Mouse (Mus musculus) heart, embryonic 14.5 days (tissue): ENCODE measurements around the gene Prdm1. TPM values are rescaled to one million over a fixed set of nuclear protein-coding genes. Genes with fewer than 3 reads are reported as not detected.

Source experiments
- ATAC-seq: fragments of 200-750 bp; cut with Nextera tagmentation; 2 replicates; pipeline ENCODE4 v1.8.0; 2017; ENCODE audit warnings: low read depth, moderate TSS enrichment; ENCODE audit not compliant: insufficient number of reproducible peaks, insufficient read depth, low FRiP score
- H3K27ac ChIP-seq, 2 experiments: fragments of 200-500 bp in 1 of 2; fragments of 300-500 bp in 1 of 2; sonication (generic) in 1 of 2; replicated peaks in 1 of 2; 2 replicates each; pipeline ENCODE4 v1.5.1; 2012 to 2014; ENCODE audit warnings: low read depth in 2 of 2, low read length in 2 of 2, control low read depth in 1 of 2, mild to moderate bottlenecking in 1 of 2, mixed read lengths in 1 of 2; ENCODE audit not compliant: control insufficient read depth in 1 of 2, insufficient read depth in 1 of 2
- H3K27me3 ChIP-seq: fragments of 300-500 bp; sonication (generic); 2 replicates; pipeline ENCODE4 v1.6.1; 2014; ENCODE audit warnings: mild to moderate bottlenecking, low read length, control low read depth; ENCODE audit not compliant: control insufficient read depth, insufficient read depth
- H3K36me3 ChIP-seq: fragments of 300-500 bp; sonication (generic); 2 replicates; pipeline ENCODE4 v1.6.1; 2014; ENCODE audit warnings: mild to moderate bottlenecking, control low read depth, low read length, mixed read lengths; ENCODE audit not compliant: control insufficient read depth, insufficient read depth
- H3K4me1 ChIP-seq, 2 experiments: fragments of 200-500 bp in 1 of 2; fragments of 300-500 bp in 1 of 2; sonication (generic) in 1 of 2; 2 replicates each; pipeline ENCODE4 v1.6.1; 2012 to 2014; ENCODE audit warnings: low read length in 2 of 2, control low read depth in 1 of 2, mixed read lengths in 1 of 2; ENCODE audit not compliant: control insufficient read depth in 2 of 2, insufficient read depth in 2 of 2
- H3K4me2 ChIP-seq: fragments of 300-500 bp; sonication (generic); 2 replicates; pipeline ENCODE4 v1.6.1; 2014; ENCODE audit warnings: mild to moderate bottlenecking, low read length
- H3K4me3 ChIP-seq, 2 experiments: fragments of 200-500 bp in 1 of 2; fragments of 300-500 bp in 1 of 2; sonication (generic) in 1 of 2; 2 replicates each; pipeline ENCODE4 v1.5.1; 2012 to 2014; ENCODE audit warnings: low read length in 2 of 2, mild to moderate bottlenecking in 2 of 2, control low read depth in 1 of 2, low read depth in 1 of 2, moderate library complexity in 1 of 2; ENCODE audit not compliant: control insufficient read depth in 1 of 2, insufficient read depth in 1 of 2
- H3K9ac ChIP-seq: fragments of 300-500 bp; sonication (generic); 2 replicates; pipeline ENCODE4 v1.6.1; 2014; ENCODE audit warnings: mild to moderate bottlenecking, low read length
- H3K9me3 ChIP-seq: fragments of 300-500 bp; sonication (generic); 2 replicates; pipeline ENCODE4 v1.6.1; 2016; ENCODE audit warnings: low read length, control low read depth; ENCODE audit not compliant: control insufficient read depth
- WGBS: fragments of 180-500 bp; shearing (Covaris S2); extraction: QIAGEN DNeasy Blood & Tissue Kit; methylation state at CpG from one replicate; pipeline ENCODE4 v1.1.7; 2014; 5-methylcytosine and 5-hydroxymethylcytosine counted together
- polyA plus RNA-seq: library from polyadenylated mRNA; unstranded; fragments of >200 nt; fragmentation: Nextera tagmentation; extraction: Ambion mirVana; gene quantifications from 2 replicates; pipeline ENCODE4 v1.2.1, GENCODE M21; 2014

Gene Prdm1
- polyA plus RNA-seq, 1 experiment from 2014 or later = 0.86 TPM

DNA sequence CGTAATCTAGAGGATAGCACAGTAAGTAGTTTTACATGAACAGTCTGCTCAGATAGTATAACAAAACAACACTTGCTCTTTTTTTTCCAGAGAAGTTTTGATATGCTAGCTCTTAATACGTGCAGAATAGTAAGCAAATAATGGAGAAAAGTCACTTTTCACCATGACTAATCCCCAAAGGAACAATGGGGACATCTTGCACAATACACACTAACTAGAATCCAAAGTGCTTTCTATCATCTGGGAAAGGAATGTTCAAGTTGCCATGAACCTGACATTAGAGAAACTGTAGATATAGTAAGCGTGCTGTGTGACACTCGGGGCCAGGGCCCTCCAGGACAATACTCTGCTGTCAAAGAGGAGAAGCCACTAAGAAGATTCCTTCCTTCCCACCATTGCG, 15.2 kb downstream of the Prdm1 start:
- no peaks in the 10 kb centered on the region for H3K4me1 ChIP-seq
- no peak overlapping the region for H3K4me3 ChIP-seq
- no peak for ATAC-seq
- H3K9ac ChIP-seq = no peak overlapping the region
- H3K9me3 ChIP-seq = no peaks in the 10 kb centered on the region
- H3K27me3 ChIP-seq = no peaks in the 10 kb centered on the region
- WGBS = 84% methylated on average over 5 of the region's 5 CpGs
- H3K36me3 ChIP-seq = no peaks in the 10 kb centered on the region
- no peak overlapping the region for H3K4me2 ChIP-seq
- no peak overlapping the region for H3K27ac ChIP-seq

DNA sequence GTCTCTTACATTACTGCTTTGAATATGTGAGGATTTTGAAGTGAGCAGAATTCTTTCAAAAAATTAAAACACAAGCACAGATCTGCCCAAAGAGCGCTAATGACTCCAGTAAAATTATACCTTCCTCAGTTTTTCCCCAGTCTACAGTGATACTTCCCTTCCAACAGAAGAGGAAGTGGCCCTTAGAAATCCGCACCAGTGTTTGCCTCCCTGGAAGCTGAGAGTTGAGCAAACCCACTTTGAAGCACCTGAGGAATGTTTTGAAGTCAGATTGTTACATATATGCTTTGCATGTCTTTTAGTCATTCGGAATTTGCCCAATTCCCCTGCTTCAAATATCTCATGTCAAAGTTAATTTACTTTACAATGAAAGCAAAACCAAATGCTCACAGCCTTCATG, 17.3 kb downstream of the Prdm1 start:
- no peaks in the 10 kb centered on the region for H3K4me1 ChIP-seq
- 72% methylated on average over 3 of the region's 3 CpGs for WGBS

DNA sequence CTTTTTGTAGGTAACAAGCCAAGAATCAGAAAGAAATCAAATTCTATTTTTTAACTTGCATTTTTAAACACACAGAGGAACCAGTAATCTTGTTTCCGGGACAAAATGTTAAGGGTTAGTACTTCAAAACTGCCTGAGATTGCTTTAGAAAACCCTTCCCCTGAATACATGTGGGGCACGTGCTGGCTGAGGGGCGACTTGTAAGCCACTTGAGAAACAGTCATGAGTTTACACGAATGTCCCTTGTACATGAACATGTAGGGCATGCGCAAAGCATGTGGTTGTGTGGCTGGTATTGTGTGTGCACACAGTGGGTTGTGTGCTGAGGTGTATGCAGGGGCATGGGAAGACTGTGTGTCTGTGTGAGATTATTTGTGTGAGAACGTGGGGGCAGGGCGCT, 19.7 kb downstream of the Prdm1 start:
- Histone ChIP-seq H3K4me2 (no peak overlapping the region), H3K9ac (no peak overlapping the region), H3K9me3 (no peaks in the 10 kb centered on the region), H3K4me3 (no peak overlapping the region), H3K27ac (no peak overlapping the region), H3K4me1 (no peaks in the 10 kb centered on the region), H3K27me3 (no peaks in the 10 kb centered on the region; the same call in 1 of the 2 replicates), H3K36me3 (no peaks in the 10 kb centered on the region)
- WGBS = 87% methylated on average over 7 of the region's 7 CpGs
- no peak for ATAC-seq

More for the DNA sequence above, 17.3 kb downstream of the Prdm1 start:
- Histone ChIP-seq H3K9me3 (no peaks in the 10 kb centered on the region), H3K27ac (no peak overlapping the region), H3K27me3 (no peaks in the 10 kb centered on the region), H3K4me2 (no peak overlapping the region), H3K4me3 (no peak overlapping the region), H3K9ac (no peak overlapping the region), H3K36me3 (no peaks in the 10 kb centered on the region)
- ATAC-seq = no peak

DNA sequence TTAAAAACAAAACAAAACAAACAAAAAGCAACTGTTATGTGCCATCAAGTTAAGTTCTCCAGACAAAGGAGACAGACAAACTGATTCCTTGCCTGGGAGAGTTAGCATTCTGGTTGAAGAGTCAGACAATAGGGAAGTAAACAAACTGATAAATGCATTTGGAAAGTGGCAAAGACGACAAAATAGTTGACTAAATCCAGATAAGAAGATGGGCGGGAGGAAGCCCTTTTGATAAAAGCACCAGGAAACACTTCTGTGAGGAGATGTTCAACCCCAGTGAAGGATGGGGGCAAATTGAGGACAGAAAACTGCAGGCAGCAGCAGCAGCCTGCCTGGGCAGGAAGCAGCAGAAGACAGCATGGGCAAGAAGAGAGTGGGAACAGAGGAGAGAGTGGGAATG, 20.3 kb downstream of the Prdm1 start:
- Histone ChIP-seq H3K9ac (no peak overlapping the region), H3K27me3 (no peaks in the 10 kb centered on the region; the same call in 1 of the 2 replicates), H3K9me3 (no peaks in the 10 kb centered on the region), H3K36me3 (no peaks in the 10 kb centered on the region), H3K4me3 (no peak overlapping the region), H3K27ac (no peak overlapping the region), H3K4me2 (no peak overlapping the region), H3K4me1 (no peaks in the 10 kb centered on the region)
- no peak for ATAC-seq
- WGBS = 13% methylated on average over 2 of the region's 2 CpGs

DNA sequence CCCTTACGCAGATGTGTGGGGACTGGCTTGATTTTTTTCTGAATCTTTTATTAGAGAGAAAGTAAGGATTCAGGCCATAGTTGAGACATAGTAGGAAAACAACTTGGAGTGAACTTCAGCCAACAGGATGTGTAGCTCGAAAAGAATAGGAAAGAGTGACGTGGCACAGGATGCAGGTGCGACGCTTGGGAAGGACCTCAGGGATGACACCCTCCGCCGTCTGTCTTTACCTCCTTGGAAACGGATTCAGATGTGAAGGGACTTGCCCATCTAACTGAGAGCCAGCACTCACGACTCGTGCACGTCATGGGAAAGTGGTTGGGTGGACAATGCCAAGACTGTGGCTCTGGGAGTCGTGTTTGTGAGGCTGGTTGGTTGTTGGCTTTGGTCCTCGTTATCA, 25.4 kb downstream of the Prdm1 start:
- H3K27ac ChIP-seq = no peak overlapping the region
- H3K4me2 ChIP-seq = no peak overlapping the region
- no peaks in the 10 kb centered on the region for H3K4me1 ChIP-seq
- H3K27me3 ChIP-seq = no peaks in the 10 kb centered on the region; the same call in 1 of the 2 replicates
- no peaks in the 10 kb centered on the region for H3K36me3 ChIP-seq
- no peak overlapping the region for H3K4me3 ChIP-seq
- no peak overlapping the region for H3K9ac ChIP-seq
- no peaks in the 10 kb centered on the region for H3K9me3 ChIP-seq
- WGBS = 60% methylated on average over 13 of the region's 13 CpGs
- no peak; the same call in 1 of the 2 replicates for ATAC-seq

DNA sequence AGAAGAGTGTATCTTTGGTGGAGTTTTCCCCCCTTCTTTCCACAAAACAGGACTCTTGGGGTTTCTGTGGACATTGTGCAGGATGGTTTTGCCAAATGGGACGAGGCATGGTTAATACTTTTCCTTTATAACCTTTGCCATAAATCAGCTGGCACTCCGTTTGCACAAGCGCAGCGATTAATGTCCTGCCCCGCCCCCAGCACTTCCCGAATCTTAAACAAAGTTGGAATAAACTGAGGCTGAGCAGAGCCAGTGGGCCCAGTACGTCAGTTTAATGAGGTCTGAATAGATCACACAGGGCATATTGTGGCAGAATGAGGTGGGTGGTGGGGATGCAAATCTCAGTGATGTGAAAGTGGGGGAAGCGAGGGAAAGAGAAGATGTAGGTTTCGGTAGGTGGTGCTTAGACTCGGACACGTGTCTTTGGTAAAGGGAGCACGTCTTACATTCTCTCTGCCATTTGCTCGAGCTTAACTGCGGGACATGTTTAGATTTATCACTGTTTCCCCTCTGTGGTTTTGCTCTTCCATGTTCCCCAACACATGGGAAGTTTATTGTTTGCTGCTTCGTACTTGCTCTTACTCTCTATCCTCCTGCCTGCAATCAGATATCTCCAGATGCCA, 28.3 kb downstream of the Prdm1 start:
- Histone ChIP-seq H3K4me3 (no peak overlapping the region), H3K9ac (no peak overlapping the region), H3K4me1 (no peaks in the 10 kb centered on the region), H3K27ac (no peak overlapping the region), H3K9me3 (no peaks in the 10 kb centered on the region), H3K27me3 (0 out of 2 replicates have a peak, but pooled peaks cover 3% of the 10 kb centered on the region), H3K36me3 (no peaks in the 10 kb centered on the region), H3K4me2 (no peak overlapping the region)
- WGBS = 84% methylated on average over 15 of the region's 15 CpGs
- no peak for ATAC-seq

DNA sequence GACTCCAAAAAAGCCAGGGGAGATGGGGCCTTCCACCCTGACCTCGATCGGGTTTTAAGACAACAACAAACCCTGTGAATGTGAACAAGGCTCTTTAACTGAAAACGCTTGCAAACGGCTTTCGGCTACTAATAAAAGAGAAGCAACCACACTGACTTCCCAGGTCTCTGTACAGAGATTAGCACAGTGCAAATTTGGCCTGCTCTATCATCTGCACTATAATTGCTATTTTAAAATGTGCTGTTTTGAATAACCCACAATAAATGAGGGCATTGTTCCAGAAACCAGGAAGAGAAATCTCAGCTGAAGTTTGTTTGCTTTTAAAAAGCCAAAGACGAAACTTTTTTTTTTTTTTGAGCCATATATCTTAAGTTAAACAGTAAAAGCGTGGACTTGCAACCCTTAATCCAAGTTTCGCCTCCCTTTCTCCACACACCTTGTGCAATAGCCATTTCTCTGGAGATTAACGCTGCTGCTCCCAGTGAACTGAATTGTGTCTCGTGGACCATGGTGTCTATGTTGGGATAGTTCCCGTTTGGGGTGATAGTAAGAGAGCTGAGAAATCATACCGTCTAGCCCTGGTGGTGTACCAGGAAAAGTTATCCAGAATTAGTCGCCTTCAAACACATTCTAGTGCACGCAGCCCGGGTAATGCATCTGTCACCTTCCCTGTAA, 34.3 kb downstream of the Prdm1 start:
- H3K4me2 ChIP-seq = no peak overlapping the region
- no peak overlapping the region for H3K4me3 ChIP-seq
- no peak for ATAC-seq

More for the DNA sequence above, 34.3 kb downstream of the Prdm1 start:
- 0 out of 2 replicates have a peak, but pooled peaks cover 3% of the 10 kb centered on the region for H3K27me3 ChIP-seq
- H3K27ac ChIP-seq = no peak overlapping the region
- H3K4me1 ChIP-seq = no peaks in the 10 kb centered on the region
- 72% methylated on average over 15 of the region's 15 CpGs for WGBS
- no peaks in the 10 kb centered on the region for H3K36me3 ChIP-seq
- H3K9ac ChIP-seq = no peak overlapping the region
- no peaks in the 10 kb centered on the region for H3K9me3 ChIP-seq
